ENCODE assay signal across 13 mouse cellular contexts in the genomic region with DNA sequence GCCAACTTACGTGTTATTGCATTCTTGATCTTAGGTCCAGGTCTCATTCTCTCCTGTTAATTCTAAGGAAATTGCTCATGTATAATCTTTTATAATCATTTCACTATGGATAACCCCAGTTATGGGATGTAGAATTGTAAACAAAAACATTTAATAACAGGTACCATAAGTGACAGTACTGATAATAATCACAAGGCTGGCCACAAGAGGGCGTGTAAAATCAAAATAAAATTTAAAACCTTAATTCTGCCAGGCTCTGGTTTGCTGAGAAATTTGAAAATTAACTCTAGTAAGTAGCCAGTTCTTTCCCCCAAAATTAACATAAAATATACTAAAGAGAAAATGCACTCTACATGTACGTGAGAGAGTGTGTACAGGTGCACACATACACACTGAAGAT. TPM values are rescaled to one million over a fixed set of nuclear protein-coding genes. Genes with fewer than 3 reads are reported as not detected.
DNase-seq lines count a peak whose midpoint lies in the region; ATAC-seq and TF ChIP-seq lines count a peak whose summit lies in the region.
"Had no signal": no experiment of that assay in that cellular context is flagged by ENCODE, and none has a peak within 500 bp of the region (broad histone marks: within the 10 kb centered on the region; RNA-seq: fewer than 3 reads in every experiment).

No protein-coding gene starts in this region.

- H3K4me1 ChIP-seq in stomach, postnatal 0 days (replicated peaks; ENCODE audit: control insufficient read depth, insufficient read depth): no peaks in the 10 kb centered on the region
- H3K4me1 ChIP-seq: heart, embryonic 15.5 days had no signal

- ATAC-seq in stomach, postnatal 0 days (ENCODE audit: low FRiP score, low TSS enrichment): no peak
- no peak for ATAC-seq in erythroblast, adult 5-6 weeks (replicated peaks; ENCODE audit: low FRiP score, poor library complexity, severe bottlenecking)
- ATAC-seq: CD4-positive, CD25-positive, alpha-beta regulatory T cell, adult 4 months had no signal

- WGBS in stomach, postnatal 0 days: 71% methylated on average over 3 of the region's 3 CpGs

- DNase-seq in embryo, embryonic 10.5 days (ENCODE audit: low spot score): peak; percentile 26
- DNase-seq in embryo, embryonic 10 days (ENCODE audit: low spot score): no peak
- DNase-seq in layer of hippocampus, adult 11-12 months (ENCODE audit: low spot score): peak; percentile 54
- no peak for DNase-seq in layer of hippocampus, adult 8-10 months (ENCODE audit: low spot score in 2 of 2)
- peak; percentile 5 for DNase-seq in urinary bladder, postnatal 14 days (ENCODE audit: low spot score)
- no peak for DNase-seq in urinary bladder, postnatal 10 days (ENCODE audit: low spot score)
- DNase-seq in stomach, postnatal 0 days (ENCODE audit: low spot score): no peak
- DNase-seq: thymus, postnatal 14 days had no signal

- H3K9ac ChIP-seq in stomach, postnatal 0 days (ENCODE audit: low read length): no peak overlapping the region
- H3K9ac ChIP-seq: heart, embryonic 15.5 days; liver, embryonic 14.5 days had no signal

- no peaks in the 10 kb centered on the region for H3K9me3 ChIP-seq in stomach, postnatal 0 days (ENCODE audit: control insufficient read depth, low read length)
- H3K9me3 ChIP-seq: heart, embryonic 15.5 days had no signal

- no peak overlapping the region for H3K4me2 ChIP-seq in stomach, postnatal 0 days (replicated peaks; ENCODE audit: low read depth)
- H3K4me2 ChIP-seq: heart, embryonic 15.5 days had no signal

- no peaks in the 10 kb centered on the region for H3K27me3 ChIP-seq in stomach, postnatal 0 days (ENCODE audit: control insufficient read depth, insufficient read depth, low read length)
- H3K27me3 ChIP-seq: heart, embryonic 15.5 days had no signal

- no peak overlapping the region for H3K4me3 ChIP-seq in stomach, postnatal 0 days (ENCODE audit: low read depth, low read length)
- H3K4me3 ChIP-seq: heart, embryonic 15.5 days had no signal

- TF ChIP-seq CTCF in stomach, postnatal 0 days (IDR thresholded peaks at IDR 0.05; ENCODE audit: low read depth): peak; percentile 60

- H3K36me3 ChIP-seq in stomach, postnatal 0 days (ENCODE audit: control insufficient read depth, insufficient read depth, low read length): 0 out of 2 replicates have a peak, but pooled peaks cover 2% of the 10 kb centered on the region

- no peak for TF ChIP-seq EP300 in stomach, postnatal 0 days (optimal IDR thresholded peaks at IDR 0.05)

- no peak overlapping the region for H3K27ac ChIP-seq in stomach, postnatal 0 days (replicated peaks)
- H3K27ac ChIP-seq: heart, embryonic 15.5 days; liver, embryonic 14.5 days had no signal

RNA-seq across cellular contexts. Expression of a gene that starts 16.7 kb away (rescaled TPM):
- 10 to 100 TPM; 29.4 to 37.0 (median 34.3) TPM for total RNA-seq in layer of hippocampus, adult 8-10 months (2022)
- 48.9 and 54.5 TPM in 2 replicates for polyA plus RNA-seq in stomach, postnatal 0 days (2015; fragmentation: Nextera tagmentation; extraction: Ambion mirVana)
- 11.9 and 34.0 TPM in 2 replicates for total RNA-seq in erythroblast, adult 5-6 weeks (2015; ENCODE audit: low replicate concordance)
- 4.6 and 7.6 TPM in 2 replicates for total RNA-seq in erythroblast, adult 5-6 weeks (2017; ENCODE audit: low replicate concordance)

RNA-seq across cellular contexts. Expression of a gene that starts 16.9 kb away (rescaled TPM):
- under 1 TPM; 0.16 to 0.25 (median 0.17) TPM for total RNA-seq in layer of hippocampus, adult 8-10 months (2022)
- 0.16 and 0.22 TPM in 2 replicates for polyA plus RNA-seq in stomach, postnatal 0 days (2015; fragmentation: Nextera tagmentation; extraction: Ambion mirVana)
- total RNA-seq in erythroblast, adult 5-6 weeks (2015; ENCODE audit: low replicate concordance): not detected in 2 replicates
- not detected in 2 replicates for total RNA-seq in erythroblast, adult 5-6 weeks (2017; ENCODE audit: low replicate concordance)

RNA-seq across cellular contexts. Expression of a gene that starts 47.3 kb away (rescaled TPM):
- 10 to 100 TPM; 36.7 to 51.9 (median 45.3) TPM for total RNA-seq in layer of hippocampus, adult 8-10 months (2022)
- polyA plus RNA-seq in stomach, postnatal 0 days (2015; fragmentation: Nextera tagmentation; extraction: Ambion mirVana): not detected in 2 replicates
- total RNA-seq in erythroblast, adult 5-6 weeks (2015; ENCODE audit: low replicate concordance): not detected in 2 replicates
- total RNA-seq in erythroblast, adult 5-6 weeks (2017; ENCODE audit: low replicate concordance): not detected in 2 replicates
- polyA plus RNA-seq: CD4-positive, CD25-positive, alpha-beta regulatory T cell, adult 4 months; liver, embryonic 14.5 days; small intestine, adult 2 months had no signal

Comparison
In these comparisons a context has a peak if more than half of its experiments do, and no peak if none do; other contexts are left out.
1. DNase-seq: peak in embryo, embryonic 10.5 days (single experiment), layer of hippocampus, adult 11-12 months (single experiment) and urinary bladder, postnatal 14 days (single experiment); none in embryo, embryonic 10 days (single experiment), layer of hippocampus, adult 8-10 months (0 of 2), urinary bladder, postnatal 10 days (single experiment) and stomach, postnatal 0 days (single experiment).
2. RNA of a gene that starts 47.3 kb away (total RNA-seq): 36.7 to 51.9 TPM in layer of hippocampus, adult 8-10 months; not detected in erythroblast, adult 5-6 weeks; every median in the first group is over 10 times any median in the second.